Mouse (Mus musculus) liver, adult 2 months (tissue): ENCODE data around the gene Nfam1.

Experiments
- CTCF ChIP-seq: fragments of 200-500 bp; IDR thresholded peaks from 2 replicates; pipeline ENCODE4 v1.5.1; 2011; ENCODE audit warnings: low read depth, low read length, control low read depth
- POLR2A ChIP-seq: fragments of 200-500 bp; IDR thresholded peaks from 2 replicates; pipeline ENCODE4 v1.6.1; 2011; ENCODE audit warnings: low read length, control low read depth; ENCODE audit not compliant: insufficient read depth; ENCODE audit errors: extremely low read depth

- TF ChIP-seq CTCF, result no peak
- no peak for TF ChIP-seq POLR2A
Measured at GRCm38 (mm10) chr15:82959151-82959550, 74.0 kb downstream of the Nfam1 start.
